Mouse (Mus musculus) hindbrain, embryonic 12.5 days (tissue): ENCODE measurements at regions not wholly inside any gene's neighbourhood (a gene's known extent, or its start where the extent isn't known, plus 50 kb on each side); places are given as distances from the start of the nearest gene placed in this dataset.

Source experiments
- ATAC-seq: fragments of 200-750 bp; cut with Nextera tagmentation; 2 replicates; pipeline ENCODE4 v1.8.0; 2017; ENCODE audit warnings: moderate TSS enrichment; ENCODE audit not compliant: low FRiP score
- H3K27ac ChIP-seq: fragments of 300-500 bp; sonication (generic); 2 replicates; pipeline ENCODE4 v1.5.1; 2016; ENCODE audit warnings: mild to moderate bottlenecking
- H3K27me3 ChIP-seq: fragments of 300-500 bp; sonication (generic); 2 replicates; pipeline ENCODE4 v1.6.1; 2016; ENCODE audit warnings: mild to moderate bottlenecking
- H3K36me3 ChIP-seq: fragments of 300-500 bp; sonication (generic); 2 replicates; pipeline ENCODE4 v1.6.1; 2016; ENCODE audit warnings: mild to moderate bottlenecking
- H3K4me1 ChIP-seq: fragments of 300-500 bp; sonication (generic); 2 replicates; pipeline ENCODE4 v1.6.1; 2016
- H3K4me2 ChIP-seq: fragments of 300-500 bp; sonication (generic); replicated peaks from 2 replicates; pipeline ENCODE4 v1.6.1; 2016; ENCODE audit warnings: mild to moderate bottlenecking
- H3K4me3 ChIP-seq: fragments of 300-500 bp; sonication (generic); 2 replicates; pipeline ENCODE4 v1.5.1; 2016; ENCODE audit warnings: mild to moderate bottlenecking
- H3K9ac ChIP-seq: fragments of 300-500 bp; sonication (generic); 2 replicates; pipeline ENCODE4 v1.6.1; 2016; ENCODE audit warnings: mild to moderate bottlenecking, moderate library complexity
- H3K9me3 ChIP-seq: fragments of 300-500 bp; sonication (generic); replicated peaks from 2 replicates; pipeline ENCODE4 v1.6.1; 2016; ENCODE audit warnings: mild to moderate bottlenecking
- WGBS: fragments of 180-500 bp; shearing (Covaris S2); methylation state at CpG from one replicate; pipeline ENCODE4 v1.1.7; 2016; 5-methylcytosine and 5-hydroxymethylcytosine counted together

GRCm38 (mm10) chr14:106550150-106550549 is 444.2 kb downstream of the Trim52 start:
- H3K9me3 ChIP-seq: no peaks in the 10 kb centered on the region
- H3K4me3 ChIP-seq: no peak overlapping the region
- ATAC-seq: no peak
- WGBS: 13% methylated on average over 1 of the region's 1 CpGs
- H3K27ac ChIP-seq: no peak overlapping the region
- no peaks in the 10 kb centered on the region for H3K4me1 ChIP-seq
- no peak overlapping the region for H3K4me2 ChIP-seq
- H3K36me3 ChIP-seq: no peaks in the 10 kb centered on the region
- no peaks in the 10 kb centered on the region for H3K27me3 ChIP-seq
- H3K9ac ChIP-seq: no peak overlapping the region

GRCm38 (mm10) chr14:106579281-106579680 is 473.3 kb downstream of the Trim52 start:
- WGBS: 78% methylated on average over 2 of the region's 2 CpGs
- Histone ChIP-seq H3K4me1 (no peaks in the 10 kb centered on the region), H3K9ac (no peak overlapping the region), H3K4me2 (no peak overlapping the region), H3K27ac (no peak overlapping the region), H3K9me3 (no peaks in the 10 kb centered on the region), H3K36me3 (no peaks in the 10 kb centered on the region), H3K27me3 (no peaks in the 10 kb centered on the region), H3K4me3 (no peak overlapping the region)
- ATAC-seq: no peak

- WGBS: 84% methylated on average over 6 of the region's 6 CpGs
Measured at GRCm38 (mm10) chr14:106581886-106582285, 475.9 kb downstream of the Trim52 start.

GRCm38 (mm10) chr14:106593352-106593751 is 487.4 kb downstream of the Trim52 start:
- Histone ChIP-seq H3K27me3 (no peaks in the 10 kb centered on the region), H3K36me3 (no peaks in the 10 kb centered on the region), H3K27ac (no peak overlapping the region), H3K4me2 (no peak overlapping the region), H3K4me1 (no peaks in the 10 kb centered on the region), H3K4me3 (no peak overlapping the region), H3K9ac (no peak overlapping the region), H3K9me3 (no peaks in the 10 kb centered on the region)
- ATAC-seq: no peak
- 90% methylated on average over 9 of the region's 9 CpGs for WGBS

More at GRCm38 (mm10) chr14:106581886-106582285, 475.9 kb downstream of the Trim52 start:
- H3K4me3 ChIP-seq: no peak overlapping the region
- H3K4me2 ChIP-seq: no peak overlapping the region
- no peaks in the 10 kb centered on the region for H3K9me3 ChIP-seq
- H3K27ac ChIP-seq: no peak overlapping the region
- H3K4me1 ChIP-seq: no peaks in the 10 kb centered on the region
- H3K27me3 ChIP-seq: no peaks in the 10 kb centered on the region
- no peaks in the 10 kb centered on the region for H3K36me3 ChIP-seq
- no peak for ATAC-seq
- no peak overlapping the region for H3K9ac ChIP-seq

GRCm38 (mm10) chr14:106593980-106594379 is 488.0 kb downstream of the Trim52 start:
- H3K9ac ChIP-seq: no peak overlapping the region
- no peak for ATAC-seq
- H3K4me1 ChIP-seq: no peaks in the 10 kb centered on the region
- H3K36me3 ChIP-seq: no peaks in the 10 kb centered on the region
- no peak overlapping the region for H3K4me2 ChIP-seq
- H3K9me3 ChIP-seq: no peaks in the 10 kb centered on the region
- H3K27me3 ChIP-seq: no peaks in the 10 kb centered on the region
- WGBS: 81% methylated on average over 3 of the region's 3 CpGs
- H3K4me3 ChIP-seq: no peak overlapping the region
- no peak overlapping the region for H3K27ac ChIP-seq

GRCm38 (mm10) chr14:106607041-106607440 is 501.0 kb downstream of the Trim52 start:
- 13% methylated on average over 3 of the region's 3 CpGs for WGBS
- no peak overlapping the region for H3K4me2 ChIP-seq

GRCm38 (mm10) chr14:106608341-106608927 is 502.4 kb downstream of the Trim52 start:
- 28% methylated on average over 7 of the region's 7 CpGs for WGBS

More at GRCm38 (mm10) chr14:106607041-106607440, 501.0 kb downstream of the Trim52 start:
- Histone ChIP-seq H3K27ac (no peak overlapping the region), H3K9me3 (no peaks in the 10 kb centered on the region), H3K9ac (no peak overlapping the region), H3K4me3 (no peak overlapping the region), H3K27me3 (no peaks in the 10 kb centered on the region), H3K4me1 (peaks cover 10% of the 10 kb centered on the region), H3K36me3 (no peaks in the 10 kb centered on the region)
- peak; percentile 50; the same call in 1 of the 2 replicates for ATAC-seq

More at GRCm38 (mm10) chr14:106608341-106608927, 502.4 kb downstream of the Trim52 start:
- Histone ChIP-seq H3K27me3 (no peaks in the 10 kb centered on the region), H3K4me1 (peaks cover 10% of the 10 kb centered on the region), H3K4me2 (peak overlapping the region; percentile 19), H3K4me3 (no peak overlapping the region), H3K27ac (peak overlapping the region; percentile 44; the same call in 1 of the 2 replicates), H3K9ac (no peak overlapping the region), H3K9me3 (no peaks in the 10 kb centered on the region), H3K36me3 (no peaks in the 10 kb centered on the region)
- ATAC-seq: 0 out of 2 replicates have a peak, but pooled peaks have one; percentile 15
